Mouse (Mus musculus) brain, embryonic 18.5 days (tissue): Measurements from ENCODE around the gene Zfp524.
"Not testable (repeated sequence)": the region's sequence is repeated elsewhere in the genome, so short reads cannot be mapped to it uniquely, and the experiment has no call there.

ENCODE experiments used
- DNase-seq: peaks from one replicate; pipeline ENCODE4 v3.0.0-alpha.2; 2012; ENCODE audit warnings: low read depth, low spot score

Zfp524 gene

GRCm38 (mm10) chr7:5014251-5015117, at the start of gene Zfp524, which contains the start of gene Fiz1:
Gene Zfp524 (plus strand): TSS chr7:5014415.
Gene Fiz1 (minus strand): TSS chr7:5014697.
- DNase-seq, result peak; percentile 98

GRCm38 (mm10) chr7:4964988-4965387, 49.2 kb upstream of the Zfp524 start:
- no peak for DNase-seq

GRCm38 (mm10) chr7:4971068-4971467, 43.1 kb upstream of the Zfp524 start, which contains the start of gene Sbk3:
Gene Sbk3 (minus strand): TSS chr7:4971168.
- no peak for DNase-seq

- DNase-seq, result no peak
These were observed 42.5 kb upstream of the Zfp524 start for GRCm38 (mm10) chr7:4971710-4972109.

- DNase-seq, result no peak
These were observed 41.7 kb upstream of the Zfp524 start for GRCm38 (mm10) chr7:4972321-4973047.

GRCm38 (mm10) chr7:4975455-4975854, 38.8 kb upstream of the Zfp524 start:
- DNase-seq, result no peak

GRCm38 (mm10) chr7:4976832-4977231, 37.4 kb upstream of the Zfp524 start:
- no peak for DNase-seq

GRCm38 (mm10) chr7:4988250-4988649, 26.0 kb upstream of the Zfp524 start:
- DNase-seq, result no peak

GRCm38 (mm10) chr7:4993347-4993998, 20.7 kb upstream of the Zfp524 start:
- no peak for DNase-seq

- DNase-seq, result no peak
These were observed 20.0 kb upstream of the Zfp524 start for GRCm38 (mm10) chr7:4993999-4994788.

- peak; percentile 8 for DNase-seq
These were observed 18.8 kb upstream of the Zfp524 start for GRCm38 (mm10) chr7:4995268-4996002.

- DNase-seq, result peak; percentile 85
These were observed 18.0 kb upstream of the Zfp524 start, which contains the start of gene Zfp579 for GRCm38 (mm10) chr7:4996003-4996895. Gene Zfp579 (minus strand): TSS chr7:4996158.

- no peak for DNase-seq
These were observed 17.3 kb upstream of the Zfp524 start for GRCm38 (mm10) chr7:4996934-4997333.

GRCm38 (mm10) chr7:4999876-5000275, 14.3 kb upstream of the Zfp524 start:
- DNase-seq, result no peak

- DNase-seq, result not testable (repeated sequence)
These were observed 11.3 kb upstream of the Zfp524 start for GRCm38 (mm10) chr7:5002876-5003275.

- DNase-seq, result no peak
These were observed 6.0 kb upstream of the Zfp524 start for GRCm38 (mm10) chr7:5008229-5008628.

- DNase-seq, result no peak
These were observed 1.3 kb upstream of the Zfp524 start for GRCm38 (mm10) chr7:5012681-5013513.
